Mouse (Mus musculus) gastrocnemius, adult 8-10 months (tissue): ENCODE measurements around the gene Caprin2. TPM values are rescaled to one million over a fixed set of nuclear protein-coding genes. Genes with fewer than 3 reads are reported as not detected.
"Not testable (repeated sequence)": the region's sequence is repeated elsewhere in the genome, so short reads cannot be mapped to it uniquely, and the experiment has no call there.

Experiments
- DNase-seq, 2 experiments: peaks; one replicate each; pipeline ENCODE4 v3.0.0; 2022; ENCODE audit warnings: low spot score in 2 of 2
- total RNA-seq, 4 experiments: library from RNA; stranded (reverse); gene quantifications; 2 replicates each; pipeline ENCODE4 v1.2.4; 2022

The Caprin2 gene
- total RNA-seq = 1 to 10 TPM; 2.2 to 3.3 (median 3.1) TPM

DNA sequence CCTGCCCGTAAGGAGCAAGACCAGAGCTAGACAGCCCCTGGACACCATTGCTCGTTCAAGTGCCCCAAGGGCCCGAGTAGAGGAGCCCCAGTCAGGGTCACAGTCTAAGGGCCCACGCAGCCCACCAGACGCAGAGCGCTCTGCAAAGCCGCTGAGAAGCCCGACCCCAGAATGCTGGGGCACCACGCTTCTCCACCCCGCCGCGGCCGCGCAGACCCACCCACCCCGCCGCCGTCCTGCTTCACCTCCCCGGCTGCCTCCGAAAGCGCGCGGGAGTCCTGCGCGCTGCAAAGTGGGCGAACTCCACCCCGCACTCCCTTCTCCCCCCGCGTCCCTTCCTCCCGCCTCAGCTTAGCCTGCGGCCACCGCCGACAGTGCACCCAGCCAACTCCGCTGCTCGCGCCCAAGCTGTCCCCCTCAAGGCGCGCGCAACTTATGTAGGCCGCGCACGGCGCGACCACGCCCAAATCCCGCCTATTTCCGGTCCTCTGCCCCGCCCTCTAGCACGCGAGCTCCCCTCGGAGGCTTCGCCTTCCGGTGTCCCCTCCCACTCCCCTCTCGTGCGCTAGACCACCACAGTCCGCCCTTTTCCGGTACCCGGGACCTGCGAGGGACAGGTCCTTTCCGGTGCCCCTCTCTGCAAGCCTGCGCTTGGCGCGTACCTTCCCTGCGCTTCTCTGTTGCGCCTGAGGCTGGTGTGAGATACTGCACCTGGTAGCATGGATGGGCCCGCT lies at the start of gene Caprin2:
TSS of gene Caprin2 (minus strand) at position 465 of the 734 bp plus-strand sequence.
- DNase-seq = peak; percentile 61 to 78

DNA sequence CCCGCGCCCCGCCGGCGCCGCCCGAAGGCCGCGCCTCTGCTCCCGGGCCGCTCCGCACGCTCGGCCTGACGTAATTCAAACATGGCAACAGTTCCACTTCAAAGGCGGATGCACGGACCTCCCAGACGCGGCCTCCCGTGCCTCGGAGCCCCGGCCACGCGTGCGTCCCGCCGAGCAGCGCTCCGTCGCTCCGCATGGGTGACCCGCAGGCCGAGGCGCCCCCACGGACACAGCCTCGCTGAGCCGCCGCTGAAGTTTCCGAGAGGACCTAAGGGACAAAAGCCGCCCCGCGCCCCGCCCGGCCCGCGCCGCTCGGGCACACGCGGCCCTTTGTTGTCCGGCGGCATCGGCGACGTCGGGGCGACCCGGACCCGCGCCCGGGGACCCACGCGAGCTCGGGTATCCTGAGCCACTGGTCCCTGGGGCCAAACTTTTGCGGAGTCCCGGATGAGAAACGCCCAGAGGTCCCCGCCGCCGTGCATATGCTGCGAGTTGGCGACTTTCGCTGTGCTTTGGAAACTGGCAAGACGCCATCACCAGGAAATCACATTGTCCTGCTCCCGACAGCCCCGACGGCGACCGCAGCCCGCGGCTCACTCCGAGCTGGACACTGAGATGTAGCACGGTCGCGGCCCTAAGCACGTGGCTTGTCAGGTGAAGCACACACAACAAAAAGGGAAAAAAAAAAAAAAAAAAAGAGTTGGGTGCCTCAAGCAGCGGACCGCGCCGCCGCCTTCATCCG lies 48.9 kb upstream of the Caprin2 start:
- peak; percentile 9 to 11 for DNase-seq

DNA sequence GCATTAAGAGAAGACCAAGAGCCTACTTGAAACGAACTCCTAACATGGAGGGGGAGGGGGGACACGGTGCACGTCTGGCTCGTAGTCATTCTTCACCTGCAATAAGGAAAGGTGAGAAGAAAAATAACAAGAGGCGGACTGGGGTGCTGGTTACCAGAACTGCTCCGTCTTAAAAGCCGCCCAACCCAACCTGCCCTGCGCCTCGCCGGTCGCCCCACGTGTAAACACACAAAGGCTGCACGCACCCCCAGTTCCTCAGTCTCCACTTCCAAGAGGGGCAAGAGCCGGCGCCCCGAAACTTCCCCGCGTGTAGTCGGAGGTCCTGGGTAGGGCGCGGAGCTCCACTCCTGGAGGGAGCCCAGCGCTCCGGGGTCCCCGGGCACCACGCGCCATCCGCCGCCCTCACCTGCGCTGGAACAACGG lies 48.3 kb upstream of the Caprin2 start:
- DNase-seq = no peak

DNA sequence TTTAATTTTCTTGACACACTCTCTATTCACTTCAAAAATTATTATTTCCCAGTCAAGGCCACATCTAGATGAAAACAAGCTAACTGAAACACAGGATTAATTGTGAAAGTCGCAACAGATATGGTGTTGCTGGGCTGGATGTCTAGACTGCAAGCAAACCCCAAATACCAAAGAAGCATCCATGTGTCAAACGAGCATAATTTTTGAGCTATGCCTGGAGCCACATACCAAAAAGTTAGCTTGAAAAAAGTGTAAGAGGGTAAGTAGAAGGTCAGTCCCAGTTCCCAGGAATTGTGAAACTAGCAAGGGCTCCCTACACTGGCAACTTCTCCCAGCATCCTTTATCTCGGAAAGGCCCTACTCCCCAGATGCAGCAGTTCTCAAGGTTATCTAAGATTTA lies 47.7 kb upstream of the Caprin2 start:
- DNase-seq = no peak

- DNase-seq = no peak
Measured at GRCm38 (mm10) chr6:148942406-148942805, 46.4 kb upstream of the Caprin2 start.

GRCm38 (mm10) chr6:148941880-148942279 lies 45.8 kb upstream of the Caprin2 start:
- DNase-seq = no peak

DNA sequence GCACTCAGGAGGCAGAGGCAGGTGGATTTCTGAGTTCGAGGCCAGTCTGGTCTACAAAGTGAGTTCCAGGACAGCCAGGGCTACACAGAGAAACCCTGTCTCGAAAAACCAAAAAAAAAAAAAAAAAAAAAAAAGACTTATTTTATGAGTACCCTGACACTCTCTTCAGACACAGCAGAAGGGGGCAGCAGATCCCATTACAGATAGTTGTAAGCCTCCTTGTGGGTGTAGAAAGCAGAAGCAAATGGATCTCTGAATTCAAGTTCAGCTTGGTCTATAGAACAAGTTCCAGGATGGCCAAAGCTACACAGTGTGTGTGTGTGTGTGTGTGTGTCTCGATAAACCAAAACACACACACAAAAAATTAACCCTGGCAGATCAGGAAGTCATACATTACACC lies 44.3 kb upstream of the Caprin2 start:
- not testable (repeated sequence) for DNase-seq

- no peak for DNase-seq
Measured at GRCm38 (mm10) chr6:148937693-148938092, 41.7 kb upstream of the Caprin2 start.

DNA sequence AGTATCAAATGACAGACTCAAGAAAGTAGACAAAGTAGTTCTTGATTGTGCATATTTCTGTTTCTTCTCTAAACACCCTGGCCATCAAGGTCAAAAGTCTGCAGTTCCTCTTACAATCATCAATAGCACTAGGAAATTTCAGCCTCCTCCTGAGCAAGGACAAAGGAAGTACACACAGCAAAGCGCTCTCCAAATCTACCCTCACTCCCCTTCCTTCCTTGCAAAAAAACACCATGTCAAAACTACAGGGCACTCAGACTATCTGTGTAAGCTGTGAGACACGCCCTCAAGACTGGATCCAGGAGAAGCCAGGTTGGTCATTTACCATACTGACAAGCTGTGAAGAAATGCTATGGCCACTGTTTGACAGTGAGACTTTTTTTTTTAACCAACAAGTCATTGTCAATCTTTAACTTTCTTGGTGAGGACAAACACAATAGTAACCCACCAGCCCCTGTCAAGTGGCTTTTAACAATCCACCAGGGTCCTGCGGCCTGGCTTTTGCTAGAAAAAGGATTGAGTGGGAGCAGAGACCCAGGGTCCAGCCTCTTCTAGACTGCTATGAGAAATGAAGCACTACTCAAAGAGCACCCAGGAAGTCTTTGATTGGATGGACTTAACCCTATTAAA lies 39.0 kb upstream of the Caprin2 start:
- no peak for DNase-seq

DNA sequence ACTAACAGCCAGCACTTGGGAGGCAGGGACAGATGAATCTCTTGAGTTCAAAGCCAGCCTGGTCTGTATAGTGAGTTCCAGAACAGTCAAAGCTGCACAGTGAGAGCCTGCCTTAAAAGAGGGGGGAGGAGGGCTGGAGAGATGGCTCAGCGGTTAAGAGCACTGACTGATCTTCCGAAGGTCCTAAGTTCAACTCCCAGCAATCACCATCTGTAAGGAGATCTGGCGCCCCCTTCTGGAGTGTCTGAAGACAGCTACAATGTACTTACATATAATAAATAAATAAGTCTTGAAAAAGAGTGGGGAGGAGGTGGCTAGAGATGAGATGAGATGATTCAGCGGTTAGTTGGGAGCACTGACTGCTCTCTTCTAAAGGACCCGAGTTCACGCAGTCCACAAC lies 35.2 kb upstream of the Caprin2 start:
- no peak for DNase-seq

- no peak for DNase-seq
Measured at GRCm38 (mm10) chr6:148918841-148919398, 22.9 kb upstream of the Caprin2 start.

DNA sequence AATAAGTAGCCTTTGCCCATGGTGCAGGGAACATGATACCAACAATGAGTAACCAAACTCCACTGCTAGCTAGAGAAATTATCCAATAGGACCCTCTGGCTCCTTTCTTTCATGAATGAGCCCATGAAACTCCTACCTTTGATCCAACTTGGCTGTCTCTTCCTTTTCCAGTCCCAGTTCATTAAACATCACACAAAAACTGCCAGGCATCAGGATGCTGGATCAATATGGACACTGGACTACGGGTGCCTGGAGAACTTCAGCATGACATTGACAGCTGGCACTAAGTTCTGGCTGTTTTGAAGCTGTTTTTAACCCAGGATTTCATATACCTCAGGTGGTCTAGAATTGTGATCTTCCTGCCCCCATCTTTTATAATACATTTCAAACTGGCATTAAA lies 21.6 kb upstream of the Caprin2 start:
- DNase-seq = no peak

DNA sequence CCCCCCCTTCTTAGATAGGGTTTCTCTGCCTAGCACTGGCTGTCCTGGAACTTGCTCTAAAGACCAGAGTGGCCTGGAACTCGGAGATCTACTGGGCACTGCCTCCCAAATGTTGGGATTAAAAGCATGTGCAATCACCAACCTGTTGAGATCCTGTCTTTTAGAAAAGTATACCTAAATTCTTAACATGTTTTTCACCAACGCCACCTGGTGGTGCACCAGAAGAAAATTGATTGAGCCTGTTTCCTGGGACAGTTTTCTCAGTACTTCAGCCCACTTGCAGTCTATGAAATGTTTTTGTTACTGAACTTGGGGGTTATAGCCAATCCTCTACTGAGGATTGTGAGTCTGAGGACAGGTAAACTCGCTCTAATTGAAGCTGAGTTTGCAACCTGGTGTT lies 20.8 kb upstream of the Caprin2 start:
- no peak for DNase-seq

DNA sequence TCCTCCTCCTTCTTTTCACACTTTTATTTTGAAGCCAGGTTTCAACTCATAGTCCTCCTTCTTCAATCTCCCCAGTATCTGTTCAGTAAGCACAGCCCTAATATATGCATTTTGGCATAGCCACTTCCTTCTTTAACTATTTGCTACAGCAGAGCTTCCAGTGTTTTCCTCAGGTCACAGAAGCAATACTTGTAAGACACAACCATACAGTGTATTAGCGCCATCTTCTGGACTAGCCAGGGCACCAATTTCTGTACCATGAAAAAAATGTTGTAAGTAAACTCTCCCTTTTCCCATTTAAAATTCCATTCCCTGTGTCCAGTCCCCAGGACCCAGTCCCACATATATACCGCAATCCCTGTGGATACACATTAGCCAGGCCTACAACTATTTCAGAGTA lies 17.9 kb upstream of the Caprin2 start:
- no peak for DNase-seq

GRCm38 (mm10) chr6:148911906-148912305 lies 15.9 kb upstream of the Caprin2 start:
- not testable (repeated sequence) for DNase-seq

- DNase-seq = no peak
Measured at GRCm38 (mm10) chr6:148906958-148907357, 10.9 kb upstream of the Caprin2 start.

DNA sequence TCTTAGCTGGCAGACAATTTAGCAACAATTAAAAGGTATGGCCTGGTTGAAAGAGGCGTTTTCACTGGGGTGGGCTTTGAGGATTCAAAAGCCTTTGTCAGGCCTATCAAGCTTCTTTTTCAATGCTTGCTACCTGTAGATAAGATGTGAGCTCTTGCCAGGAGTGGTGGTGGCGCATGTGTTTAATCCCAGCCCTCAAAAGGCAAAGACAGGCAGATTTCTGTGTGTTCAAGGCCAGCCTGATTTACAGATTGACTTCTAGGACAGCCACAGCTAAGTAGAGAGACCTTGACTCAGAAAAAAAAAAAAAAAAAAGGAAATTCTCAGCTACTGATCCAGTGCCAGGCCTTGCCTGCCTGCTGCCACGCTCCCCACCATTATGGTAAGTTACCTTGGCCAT lies 6.7 kb upstream of the Caprin2 start:
- DNase-seq = no peak

- no peak for DNase-seq
Measured at GRCm38 (mm10) chr6:148896507-148896851, 442 bp upstream of the Caprin2 start.

GRCm38 (mm10) chr6:148894888-148895772 lies 907 bp downstream of the Caprin2 start:
- DNase-seq = no peak

- DNase-seq = no peak
Measured at GRCm38 (mm10) chr6:148873911-148874310, 22.1 kb downstream of the Caprin2 start.

GRCm38 (mm10) chr6:148845629-148846028 lies 50.4 kb downstream of the Caprin2 start:
- DNase-seq = no peak
